Mouse (Mus musculus) macrophage (primary cell): ENCODE data around the gene Scaf11. TPM values are rescaled to one million over a fixed set of nuclear protein-coding genes. Genes with fewer than 3 reads are reported as not detected.

Experiments
- H3K27ac ChIP-seq: fragments of 350-480 bp; formaldehyde crosslinking; 2 replicates; pipeline ENCODE4 v1.9.0; 2021
- H3K36me3 ChIP-seq: fragments of 350-480 bp; formaldehyde crosslinking; 2 replicates; pipeline ENCODE4 v1.9.0; 2021; ENCODE audit errors: inconsistent target
- H3K4me3 ChIP-seq: fragments of 350-480 bp; formaldehyde crosslinking; 2 replicates; pipeline ENCODE4 v1.9.0; 2021; ENCODE audit errors: inconsistent target
- H3K79me2 ChIP-seq: fragments of 350-480 bp; formaldehyde crosslinking; 2 replicates; pipeline ENCODE4 v1.9.0; 2021; ENCODE audit errors: inconsistent target
- WGBS: methylation state at CpG from one replicate; pipeline ENCODE4 v1.1.7; 2026; ENCODE audit warnings: inconsistent platforms; ENCODE audit not compliant: missing documents; 5-methylcytosine and 5-hydroxymethylcytosine counted together
- polyA plus RNA-seq: library from polyadenylated mRNA; stranded (reverse); fragments of 250-400 nt; gene quantifications from 3 replicates; pipeline ENCODE4 v1.2.4, GENCODE M21; 2018; ENCODE audit warnings: inconsistent platforms

Gene Scaf11
- polyA plus RNA-seq, 1 experiment from 2014 or later, result 51.0 TPM

GRCm38 (mm10) chr15:96396641-96397344 is 63.9 kb downstream of the Scaf11 start:
- no peak overlapping the region for H3K27ac ChIP-seq
- peaks cover 23% of the 10 kb centered on the region; the same call in 1 of the 2 replicates for H3K36me3 ChIP-seq
- 90% methylated on average over 8 of the region's 8 CpGs for WGBS
- H3K4me3 ChIP-seq, result no peak overlapping the region
- H3K79me2 ChIP-seq, result no peaks in the 10 kb centered on the region

- peaks cover 32% of the 10 kb centered on the region for H3K36me3 ChIP-seq
- no peak overlapping the region for H3K4me3 ChIP-seq
- no peaks in the 10 kb centered on the region for H3K79me2 ChIP-seq
- 97% methylated on average over 6 of the region's 6 CpGs for WGBS
- H3K27ac ChIP-seq, result no peak overlapping the region
Observed at GRCm38 (mm10) chr15:96395071-96395470, 65.6 kb downstream of the Scaf11 start.

GRCm38 (mm10) chr15:96392878-96393277 is 67.8 kb downstream of the Scaf11 start:
- Histone ChIP-seq H3K36me3 (peaks cover 32% of the 10 kb centered on the region), H3K27ac (no peak overlapping the region), H3K79me2 (no peaks in the 10 kb centered on the region), H3K4me3 (no peak overlapping the region)
- 96% methylated on average over 3 of the region's 3 CpGs for WGBS

- H3K4me3 ChIP-seq, result no peak overlapping the region
- H3K27ac ChIP-seq, result no peak overlapping the region
- peaks cover 18% of the 10 kb centered on the region for H3K36me3 ChIP-seq
- 94% methylated on average over 1 of the region's 1 CpGs for WGBS
- no peaks in the 10 kb centered on the region for H3K79me2 ChIP-seq
Observed at GRCm38 (mm10) chr15:96388565-96388964, 72.1 kb downstream of the Scaf11 start.

- Histone ChIP-seq H3K27ac (no peak overlapping the region), H3K4me3 (no peak overlapping the region), H3K79me2 (no peaks in the 10 kb centered on the region), H3K36me3 (peaks cover 12% of the 10 kb centered on the region; the same call in 1 of the 2 replicates)
- WGBS, result 95% methylated on average over 11 of the region's 11 CpGs
Observed at GRCm38 (mm10) chr15:96382223-96382622, 78.4 kb downstream of the Scaf11 start.

GRCm38 (mm10) chr15:96377701-96378100 is 82.9 kb downstream of the Scaf11 start:
- Histone ChIP-seq H3K79me2 (no peaks in the 10 kb centered on the region), H3K4me3 (no peak overlapping the region), H3K36me3 (peaks cover 12% of the 10 kb centered on the region; the same call in 1 of the 2 replicates), H3K27ac (0 out of 2 replicates have a peak overlapping the region, but pooled peaks have one; percentile 12)
- WGBS, result 83% methylated on average over 7 of the region's 7 CpGs

GRCm38 (mm10) chr15:96377263-96377662 is 83.4 kb downstream of the Scaf11 start:
- Histone ChIP-seq H3K79me2 (no peaks in the 10 kb centered on the region), H3K4me3 (no peak overlapping the region), H3K36me3 (peaks cover 12% of the 10 kb centered on the region; the same call in 1 of the 2 replicates), H3K27ac (peak overlapping the region; percentile 12; the same call in 1 of the 2 replicates)
- 6% methylated on average over 5 of the region's 5 CpGs for WGBS

GRCm38 (mm10) chr15:96376214-96376613 is 84.4 kb downstream of the Scaf11 start:
- H3K79me2 ChIP-seq, result no peaks in the 10 kb centered on the region
- H3K27ac ChIP-seq, result no peak overlapping the region
- WGBS, result 70% methylated on average over 2 of the region's 2 CpGs
- H3K36me3 ChIP-seq, result peaks cover 20% of the 10 kb centered on the region; the same call in 1 of the 2 replicates
- H3K4me3 ChIP-seq, result no peak overlapping the region

GRCm38 (mm10) chr15:96373161-96373560 is 87.5 kb downstream of the Scaf11 start:
- 98% methylated on average over 5 of the region's 5 CpGs for WGBS
- Histone ChIP-seq H3K36me3 (peaks cover 37% of the 10 kb centered on the region), H3K79me2 (no peaks in the 10 kb centered on the region), H3K4me3 (no peak overlapping the region), H3K27ac (no peak overlapping the region)

- Histone ChIP-seq H3K4me3 (no peak overlapping the region), H3K79me2 (no peaks in the 10 kb centered on the region), H3K27ac (no peak overlapping the region), H3K36me3 (peaks cover 37% of the 10 kb centered on the region)
- 94% methylated on average over 6 of the region's 6 CpGs for WGBS
Observed at GRCm38 (mm10) chr15:96372628-96373027, 88.0 kb downstream of the Scaf11 start.

- H3K79me2 ChIP-seq, result no peaks in the 10 kb centered on the region
- no peak overlapping the region for H3K27ac ChIP-seq
- peaks cover 40% of the 10 kb centered on the region for H3K36me3 ChIP-seq
- no peak overlapping the region for H3K4me3 ChIP-seq
- 92% methylated on average over 18 of the region's 18 CpGs for WGBS
Observed at GRCm38 (mm10) chr15:96371311-96371710, 89.3 kb downstream of the Scaf11 start.

- H3K4me3 ChIP-seq, result no peak overlapping the region
- H3K79me2 ChIP-seq, result no peaks in the 10 kb centered on the region
- WGBS, result 90% methylated on average over 10 of the region's 11 CpGs
- no peak overlapping the region for H3K27ac ChIP-seq
- peaks cover 69% of the 10 kb centered on the region for H3K36me3 ChIP-seq
Observed at GRCm38 (mm10) chr15:96366176-96366963, 94.3 kb downstream of the Scaf11 start.

GRCm38 (mm10) chr15:96365351-96365750 is 95.3 kb downstream of the Scaf11 start:
- Histone ChIP-seq H3K27ac (no peak overlapping the region), H3K36me3 (peaks cover 63% of the 10 kb centered on the region), H3K4me3 (no peak overlapping the region), H3K79me2 (no peaks in the 10 kb centered on the region)
- 87% methylated on average over 3 of the region's 3 CpGs for WGBS
